Mouse (Mus musculus): ENCODE data around the gene Edn1. TPM values are rescaled to one million over a fixed set of nuclear protein-coding genes. Genes with fewer than 3 reads are reported as not detected.

The Edn1 gene
- not detected for polyA plus RNA-seq (2017; shearing (Covaris generic))

DNA sequence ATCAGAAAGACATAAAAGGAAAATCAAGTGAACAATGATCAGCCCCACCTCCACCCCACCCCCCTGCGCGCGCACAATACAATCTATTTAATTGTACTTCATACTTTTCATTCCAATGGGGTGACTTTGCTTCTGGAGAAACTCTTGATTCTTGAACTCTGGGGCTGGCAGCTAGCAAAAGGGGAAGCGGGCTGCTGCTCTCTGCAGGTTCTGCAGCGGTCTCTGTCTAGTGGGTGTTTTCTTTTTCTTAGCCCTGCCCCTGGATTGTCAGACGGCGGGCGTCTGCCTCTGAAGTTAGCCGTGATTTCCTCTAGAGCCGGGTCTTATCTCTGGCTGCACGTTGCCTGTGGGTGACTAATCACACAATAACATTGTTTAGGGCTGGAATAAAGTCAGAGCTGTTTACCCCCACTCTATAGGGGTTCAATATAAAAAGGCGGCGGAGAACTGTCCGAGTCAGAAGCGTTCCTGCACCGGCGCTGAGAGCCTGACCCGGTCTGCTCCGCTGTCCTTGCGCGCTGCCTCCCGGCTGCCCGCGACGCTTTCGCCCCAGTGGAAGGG is at the start of gene Edn1:
TSS of gene Edn1 (plus strand) at position 316 of the 561 bp plus-strand sequence.
- ATAC-seq, result peak; percentile 46

GRCm38 (mm10) chr13:42253821-42254220 is 47.5 kb upstream of the Edn1 start:
- no peak for ATAC-seq

GRCm38 (mm10) chr13:42255105-42255504 is 46.2 kb upstream of the Edn1 start:
- no peak for ATAC-seq

DNA sequence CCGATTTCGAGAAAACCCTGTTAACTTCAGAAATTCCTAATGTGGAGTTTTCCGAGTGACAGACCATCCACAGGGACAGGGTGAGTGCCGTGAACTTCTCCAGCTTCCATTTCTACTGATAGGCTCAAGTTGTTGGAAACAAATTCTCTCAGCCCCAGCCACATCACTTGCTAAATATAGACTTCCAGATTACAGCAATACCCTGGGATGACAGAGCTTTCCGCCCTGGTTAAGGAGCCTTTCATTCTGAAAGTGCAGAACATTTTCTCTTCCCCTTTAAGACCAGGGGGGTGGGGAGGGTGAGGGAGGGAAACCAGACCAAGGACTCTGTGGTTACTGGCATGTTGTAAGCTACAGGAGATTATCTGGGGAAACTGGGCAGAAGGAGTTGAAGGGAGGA is 42.9 kb upstream of the Edn1 start:
- no peak for ATAC-seq

DNA sequence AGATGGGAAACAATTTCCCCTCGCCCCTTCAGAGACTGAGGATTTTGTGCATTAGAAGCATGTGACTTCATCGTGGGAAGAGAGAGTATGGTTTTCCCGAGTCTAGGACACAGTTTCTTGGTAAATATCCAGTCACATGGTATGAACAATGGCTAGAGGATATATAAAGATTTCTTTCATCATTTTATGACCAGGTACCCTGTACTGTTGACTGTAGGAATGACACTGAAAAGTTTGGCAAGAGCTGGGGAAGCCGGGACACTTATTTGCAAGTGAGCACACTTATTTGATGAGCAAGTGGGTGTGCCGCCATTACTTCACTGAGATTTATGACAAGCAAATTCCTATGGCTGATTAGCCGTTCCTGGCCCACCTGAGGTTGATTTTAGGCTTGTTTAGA is 40.6 kb upstream of the Edn1 start:
- ATAC-seq, result no peak

DNA sequence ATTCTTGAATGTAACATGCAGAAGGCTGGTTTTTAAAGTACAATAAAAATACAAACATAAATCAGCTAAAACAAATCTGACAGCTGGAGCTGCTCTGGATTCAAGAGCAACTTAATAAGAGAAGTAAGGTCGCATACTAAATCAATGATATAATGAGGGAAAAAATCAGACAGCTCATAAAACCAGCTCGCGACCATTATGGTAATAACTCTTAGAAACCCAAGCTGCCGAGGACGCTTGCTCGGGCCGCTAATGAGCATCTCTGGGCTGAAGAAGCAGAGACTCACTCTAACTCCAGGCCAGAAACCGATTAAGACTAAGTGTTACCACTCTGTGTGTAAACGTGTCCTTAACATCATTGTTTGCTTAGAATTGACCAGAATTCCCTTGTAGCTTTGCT is 31.2 kb upstream of the Edn1 start:
- ATAC-seq, result no peak

GRCm38 (mm10) chr13:42276774-42277454 is 24.4 kb upstream of the Edn1 start:
- no peak for ATAC-seq

- ATAC-seq, result no peak
Observed at GRCm38 (mm10) chr13:42277751-42278150, 23.5 kb upstream of the Edn1 start.

GRCm38 (mm10) chr13:42285896-42286295 is 15.4 kb upstream of the Edn1 start:
- no peak for ATAC-seq

DNA sequence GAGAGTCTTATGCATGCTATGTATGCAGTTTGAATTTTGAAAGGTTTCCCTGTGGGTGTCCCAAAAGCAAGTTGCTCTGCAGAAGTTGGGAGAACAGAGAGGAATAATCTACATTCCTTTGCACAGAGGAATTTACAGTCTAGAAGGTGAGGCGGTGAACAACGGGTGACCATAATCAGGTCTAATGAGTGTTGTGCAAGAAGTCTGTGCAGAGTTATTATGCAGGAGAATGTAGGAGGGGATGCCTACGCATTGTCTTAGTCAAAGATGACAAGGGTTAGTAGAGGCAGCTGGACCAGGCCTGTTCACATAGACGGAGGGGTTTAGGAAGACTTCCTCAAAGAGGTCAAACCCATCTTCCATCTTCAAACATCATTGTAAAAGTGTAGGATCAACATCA is 14.5 kb upstream of the Edn1 start:
- ATAC-seq, result no peak

DNA sequence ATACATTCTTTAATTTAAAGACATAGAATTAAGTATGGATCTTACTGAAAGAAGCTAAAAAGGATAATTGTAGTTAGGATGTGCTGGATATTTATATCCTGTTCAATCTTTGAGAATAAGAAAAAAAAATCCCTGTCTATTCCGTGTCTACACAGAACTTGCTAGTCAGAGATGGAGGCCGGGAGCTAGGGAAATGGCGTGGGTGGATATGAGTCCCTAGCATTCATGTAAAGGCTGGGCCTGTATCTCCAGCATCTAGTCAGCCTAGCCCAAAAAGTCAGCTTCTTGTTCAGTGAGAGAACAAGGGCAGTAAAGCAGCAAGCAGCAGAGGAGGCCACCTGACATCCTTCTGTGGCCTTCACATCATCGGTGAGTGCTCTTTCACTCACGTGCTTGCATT is 8.7 kb upstream of the Edn1 start:
- no peak for ATAC-seq

DNA sequence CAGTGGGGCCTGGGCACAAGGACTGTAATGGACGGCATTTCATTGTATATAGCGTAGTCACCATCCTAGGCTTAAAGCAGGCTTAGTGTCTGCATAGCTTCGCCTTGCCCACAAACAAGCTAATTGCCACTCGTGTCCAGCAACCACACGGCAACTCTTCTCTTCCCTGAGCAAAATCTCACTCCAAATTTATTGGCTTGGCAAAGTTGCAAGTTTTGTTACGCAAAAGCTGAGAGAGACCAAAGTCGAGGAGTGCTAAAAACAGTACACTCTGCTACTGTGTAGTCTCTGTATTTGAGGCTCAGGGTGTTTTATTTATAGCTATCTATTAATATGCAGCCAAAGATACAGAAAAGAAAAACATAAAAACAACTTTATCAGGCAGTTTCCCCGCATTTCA is 3.0 kb upstream of the Edn1 start:
- no peak for ATAC-seq

- ATAC-seq, result no peak
Observed at GRCm38 (mm10) chr13:42298766-42299165, 2.5 kb upstream of the Edn1 start.

DNA sequence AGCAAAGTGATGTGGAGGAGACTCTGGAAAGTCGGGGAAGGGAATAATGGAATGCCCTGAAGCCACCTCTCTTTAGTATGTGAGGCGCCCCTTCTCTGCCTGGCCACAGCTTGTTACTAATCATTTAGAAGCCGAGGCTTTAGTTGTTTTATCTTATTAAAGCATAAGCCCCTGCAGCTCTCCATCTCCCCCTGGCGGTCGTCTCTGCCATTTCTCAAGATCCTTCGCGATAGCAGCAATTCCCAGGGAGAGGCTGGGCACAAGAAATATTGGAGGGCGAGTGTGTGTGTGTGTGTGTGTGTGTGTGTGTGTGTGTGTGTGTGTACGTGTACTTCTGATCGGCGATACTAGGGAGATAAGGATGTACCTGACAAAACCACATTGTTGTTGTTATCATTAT is 709 bp upstream of the Edn1 start:
- ATAC-seq, result peak; percentile 52

DNA sequence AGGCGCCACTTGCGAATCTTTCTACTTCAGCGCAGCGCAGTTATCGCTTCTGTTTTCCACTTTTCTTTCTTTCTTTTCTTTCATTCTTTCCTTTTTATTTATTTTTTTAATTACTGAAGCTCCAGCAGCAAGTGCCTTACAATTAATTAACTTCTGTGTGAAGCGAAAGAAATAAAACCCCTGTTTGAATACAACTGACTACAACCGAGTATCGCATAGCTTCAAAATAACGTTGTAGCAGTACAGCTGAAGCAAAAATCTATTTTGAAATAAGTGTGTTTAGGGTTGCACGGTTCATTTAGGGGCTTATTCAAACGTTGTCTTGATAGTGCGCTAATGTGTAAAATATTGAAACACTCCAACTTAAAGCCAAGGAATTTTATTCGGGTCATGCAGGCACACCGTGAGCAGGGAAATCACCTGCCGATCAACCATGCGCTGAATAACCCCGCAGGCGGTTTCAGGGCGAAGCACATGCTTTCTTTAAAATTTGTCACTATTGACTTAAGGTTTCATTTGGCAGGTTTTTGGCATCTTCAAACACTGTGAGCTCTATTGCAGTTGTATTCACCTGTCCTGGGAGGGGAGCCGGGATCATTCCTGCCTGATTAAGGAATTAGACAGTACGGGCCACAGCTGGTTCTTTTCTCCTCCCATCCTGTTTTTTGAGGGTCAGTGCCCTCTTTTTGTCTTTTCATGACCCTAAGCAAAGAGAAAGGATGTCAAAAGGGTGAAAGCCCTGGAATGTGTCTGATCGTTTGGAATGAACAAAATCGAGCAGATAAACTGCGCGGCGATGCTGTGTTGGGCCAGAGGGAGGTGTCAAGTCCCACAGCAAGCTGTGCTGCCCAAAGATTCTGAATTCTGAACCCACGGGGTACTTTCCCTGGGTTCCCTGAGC is 935 bp downstream of the Edn1 start:
- ATAC-seq, result no peak

DNA sequence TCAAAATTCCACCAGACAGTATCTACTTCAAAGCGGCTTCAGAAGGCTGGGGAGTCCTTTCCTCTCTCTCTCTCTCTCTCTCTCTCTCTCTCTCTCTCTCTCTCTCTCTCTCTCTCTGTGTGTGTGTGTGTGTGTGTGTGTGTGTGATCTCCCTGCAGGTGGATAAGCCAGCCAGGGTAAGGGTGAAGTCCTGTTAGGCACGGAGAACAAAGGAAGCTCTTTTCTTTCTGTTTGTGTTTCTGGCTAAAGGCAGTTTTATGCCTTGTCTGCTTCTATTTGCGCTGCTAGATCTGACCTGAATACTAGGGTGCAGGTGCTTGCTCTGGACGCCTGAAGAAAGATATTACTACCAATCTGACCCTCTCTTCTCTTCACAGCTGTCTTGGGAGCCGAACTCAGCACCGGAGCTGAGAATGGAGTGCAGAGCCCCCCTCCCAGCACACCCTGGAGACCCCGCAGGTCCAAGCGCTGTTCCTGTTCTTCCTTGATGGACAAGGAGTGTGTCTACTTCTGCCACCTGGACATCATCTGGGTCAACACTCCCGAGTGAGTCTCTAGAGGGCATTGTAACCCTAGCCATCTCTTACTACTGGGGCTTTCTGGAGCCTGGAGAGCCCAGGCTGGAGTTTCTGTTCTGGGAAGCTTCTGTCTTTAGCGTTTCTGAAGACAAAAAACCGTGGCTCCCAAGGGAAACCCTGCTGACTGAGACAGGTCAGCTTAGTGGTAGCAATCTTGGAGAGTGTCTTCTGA is 2.1 kb downstream of the Edn1 start:
- no peak for ATAC-seq

DNA sequence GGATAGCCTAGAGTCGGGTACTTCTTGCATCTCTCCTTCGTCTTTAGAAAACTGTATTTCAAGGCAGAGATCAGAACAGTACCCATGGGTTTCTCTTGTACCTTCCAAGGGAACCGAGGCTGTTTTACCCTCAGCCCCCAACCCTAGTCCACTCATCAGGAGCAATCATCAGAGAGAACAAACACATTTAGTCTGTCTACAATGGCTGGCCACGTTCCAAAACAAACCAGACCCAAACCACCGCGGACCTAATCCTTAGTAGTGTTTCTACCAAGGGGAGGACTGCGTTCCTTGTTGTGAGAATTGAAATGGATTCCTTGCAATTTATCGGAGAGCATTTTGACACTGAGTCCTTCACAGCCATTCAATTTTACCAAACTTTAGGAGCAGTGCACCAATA is 2.9 kb downstream of the Edn1 start:
- ATAC-seq, result no peak

GRCm38 (mm10) chr13:42306870-42307800 is 5.9 kb downstream of the Edn1 start:
- ATAC-seq, result no peak

- no peak for ATAC-seq
Observed at GRCm38 (mm10) chr13:42308368-42309103, 7.3 kb downstream of the Edn1 start.

GRCm38 (mm10) chr13:42309804-42310203 is 8.5 kb downstream of the Edn1 start:
- no peak for ATAC-seq

DNA sequence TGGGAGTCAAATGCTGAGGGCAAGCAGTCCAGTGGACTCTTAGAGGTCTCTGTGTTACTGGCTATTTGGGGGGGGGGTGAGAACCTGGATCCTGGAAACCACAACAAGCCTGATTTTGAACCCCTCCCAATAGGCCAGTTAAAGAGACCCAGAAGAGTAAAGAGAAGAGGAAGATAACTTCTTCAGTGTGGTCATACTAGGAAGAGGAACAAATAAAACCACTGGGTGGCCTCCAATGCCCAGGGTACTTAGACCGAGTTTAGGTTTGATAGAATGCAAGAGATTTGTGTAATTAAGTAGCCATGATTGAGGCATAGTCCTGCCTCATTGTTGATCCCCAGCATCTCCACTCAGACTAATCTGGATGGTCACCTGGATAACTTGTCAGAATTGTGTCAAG is 14.4 kb downstream of the Edn1 start:
- ATAC-seq, result no peak
